Mouse (Mus musculus): ENCODE measurements around the gene Zfp292. TPM values are rescaled to one million over a fixed set of nuclear protein-coding genes. Genes with fewer than 3 reads are reported as not detected.

The Zfp292 gene
- polyA plus RNA-seq, 1 experiment from 2014 or later, result 19.1 TPM

DNA sequence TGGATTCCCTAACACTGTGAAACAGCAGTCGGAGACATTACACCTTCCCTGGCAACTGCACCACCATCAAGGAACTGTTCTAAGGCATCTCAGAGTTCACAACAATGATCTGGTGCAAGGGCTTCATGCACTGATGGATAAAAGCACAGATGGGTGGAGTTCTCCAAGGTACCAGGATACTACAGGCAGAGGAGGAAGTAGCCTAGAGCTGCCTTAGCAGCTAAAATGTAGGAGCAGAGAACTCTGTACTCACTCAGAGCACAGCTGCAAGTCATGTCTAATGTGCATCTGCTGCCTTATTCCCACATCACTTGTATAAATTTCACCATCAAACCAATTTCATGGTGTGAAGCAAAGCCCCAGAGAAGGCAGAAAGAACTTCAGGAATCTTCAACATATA, 38.9 kb downstream of the Zfp292 start:
- Histone ChIP-seq H3K4me1 (ENCODE audit: control insufficient read depth, insufficient read depth, low read depth, low read length) (peaks cover 6% of the 10 kb centered on the region; the same call in 1 of the 2 replicates), H3K4me3 (ENCODE audit: low read length) (no peak overlapping the region), H3K4me2 (ENCODE audit: low read length) (no peak overlapping the region), H3K27ac (ENCODE audit: low read depth, low read length) (no peak overlapping the region), H3K9ac (ENCODE audit: low read depth, low read length) (no peak overlapping the region), H3K36me3 (ENCODE audit: control insufficient read depth, insufficient read depth, low read length) (no peaks in the 10 kb centered on the region), H3K27me3 (replicated peaks; ENCODE audit: control insufficient read depth, insufficient read depth, low read length) (no peaks in the 10 kb centered on the region), H3K9me3 (ENCODE audit: control insufficient read depth, low read length) (no peaks in the 10 kb centered on the region; the same call in 1 of the 2 replicates)
- 94% methylated on average over 1 of the region's 1 CpGs for WGBS
- no peak for ATAC-seq

GRCm38 (mm10) chr4:34842826-34843225, 39.9 kb downstream of the Zfp292 start:
- H3K27ac ChIP-seq (ENCODE audit: low read depth, low read length), result no peak overlapping the region
- peaks cover 6% of the 10 kb centered on the region; the same call in 1 of the 2 replicates for H3K4me1 ChIP-seq (ENCODE audit: control insufficient read depth, insufficient read depth, low read depth, low read length)
- H3K9ac ChIP-seq (ENCODE audit: low read depth, low read length), result no peak overlapping the region
- H3K9me3 ChIP-seq (ENCODE audit: control insufficient read depth, low read length), result no peaks in the 10 kb centered on the region
- no peak overlapping the region for H3K4me2 ChIP-seq (ENCODE audit: low read length)
- H3K4me3 ChIP-seq (ENCODE audit: low read length), result no peak overlapping the region
- 0 out of 2 replicates have a peak, but pooled peaks cover 4% of the 10 kb centered on the region for H3K36me3 ChIP-seq (ENCODE audit: control insufficient read depth, insufficient read depth, low read length)
- 72% methylated on average over 3 of the region's 3 CpGs for WGBS
- H3K27me3 ChIP-seq (replicated peaks; ENCODE audit: control insufficient read depth, insufficient read depth, low read length), result no peaks in the 10 kb centered on the region
- peak; percentile 71; the same call in 1 of the 2 replicates for ATAC-seq

- H3K4me2 ChIP-seq (ENCODE audit: low read length), result no peak overlapping the region
- no peak overlapping the region for H3K27ac ChIP-seq (ENCODE audit: low read depth, low read length)
- no peak overlapping the region for H3K9ac ChIP-seq (ENCODE audit: low read depth, low read length)
- WGBS, result 92% methylated on average over 4 of the region's 4 CpGs
- H3K36me3 ChIP-seq (ENCODE audit: control insufficient read depth, insufficient read depth, low read length), result peaks cover 3% of the 10 kb centered on the region; the same call in 1 of the 2 replicates
- no peaks in the 10 kb centered on the region for H3K4me1 ChIP-seq (ENCODE audit: control insufficient read depth, insufficient read depth, low read depth, low read length)
- no peaks in the 10 kb centered on the region for H3K27me3 ChIP-seq (replicated peaks; ENCODE audit: control insufficient read depth, insufficient read depth, low read length)
- ATAC-seq, result no peak
- H3K9me3 ChIP-seq (ENCODE audit: control insufficient read depth, low read length), result no peaks in the 10 kb centered on the region
- no peak overlapping the region for H3K4me3 ChIP-seq (ENCODE audit: low read length)
Observed at GRCm38 (mm10) chr4:34831496-34831895, 51.3 kb downstream of the Zfp292 start.

DNA sequence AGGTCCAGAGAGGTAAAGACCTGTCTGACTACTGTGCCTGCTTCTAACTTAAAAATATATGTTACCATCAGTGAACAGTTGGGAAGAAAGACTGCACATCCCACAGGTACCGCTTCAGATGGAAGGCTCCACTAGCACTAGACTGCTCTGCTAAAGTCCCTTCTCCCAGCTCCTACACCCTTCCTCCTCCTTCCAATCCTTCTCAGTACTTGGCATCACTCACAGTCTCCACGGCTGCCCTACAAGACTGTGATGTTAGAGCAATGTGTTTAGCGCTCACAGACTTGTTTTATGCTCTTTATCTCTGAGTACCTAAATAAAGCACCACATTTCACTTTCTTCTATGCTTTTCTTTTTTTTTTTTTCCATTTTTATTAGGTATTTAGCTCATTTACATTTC, 53.3 kb downstream of the Zfp292 start:
- no peaks in the 10 kb centered on the region for H3K9me3 ChIP-seq (ENCODE audit: control insufficient read depth, low read length)
- no peak for ATAC-seq
- no peak overlapping the region for H3K4me2 ChIP-seq (ENCODE audit: low read length)
- H3K27me3 ChIP-seq (replicated peaks; ENCODE audit: control insufficient read depth, insufficient read depth, low read length), result no peaks in the 10 kb centered on the region
- no peak overlapping the region for H3K9ac ChIP-seq (ENCODE audit: low read depth, low read length)
- no peak overlapping the region for H3K4me3 ChIP-seq (ENCODE audit: low read length)
- no peaks in the 10 kb centered on the region for H3K4me1 ChIP-seq (ENCODE audit: control insufficient read depth, insufficient read depth, low read depth, low read length)
- WGBS, result 95% methylated on average over 3 of the region's 3 CpGs
- no peaks in the 10 kb centered on the region for H3K36me3 ChIP-seq (ENCODE audit: control insufficient read depth, insufficient read depth, low read length)
- H3K27ac ChIP-seq (ENCODE audit: low read depth, low read length), result no peak overlapping the region

GRCm38 (mm10) chr4:34823901-34824300, 58.9 kb downstream of the Zfp292 start:
- ATAC-seq, result no peak
- peaks cover 6% of the 10 kb centered on the region for H3K36me3 ChIP-seq (ENCODE audit: control insufficient read depth, insufficient read depth, low read length)
- H3K27ac ChIP-seq (ENCODE audit: low read depth, low read length), result no peak overlapping the region
- H3K4me2 ChIP-seq (ENCODE audit: low read length), result no peak overlapping the region
- no peak overlapping the region for H3K4me3 ChIP-seq (ENCODE audit: low read length)
- WGBS, result 93% methylated on average over 1 of the region's 1 CpGs
- H3K9me3 ChIP-seq (ENCODE audit: control insufficient read depth, low read length), result no peaks in the 10 kb centered on the region
- H3K27me3 ChIP-seq (replicated peaks; ENCODE audit: control insufficient read depth, insufficient read depth, low read length), result no peaks in the 10 kb centered on the region
- H3K9ac ChIP-seq (ENCODE audit: low read depth, low read length), result no peak overlapping the region
- no peaks in the 10 kb centered on the region for H3K4me1 ChIP-seq (ENCODE audit: control insufficient read depth, insufficient read depth, low read depth, low read length)

GRCm38 (mm10) chr4:34819904-34820303, 62.9 kb downstream of the Zfp292 start:
- 93% methylated on average over 4 of the region's 4 CpGs for WGBS
- Histone ChIP-seq H3K36me3 (ENCODE audit: control insufficient read depth, insufficient read depth, low read length) (peaks cover 16% of the 10 kb centered on the region), H3K27ac (ENCODE audit: low read depth, low read length) (no peak overlapping the region), H3K9ac (ENCODE audit: low read depth, low read length) (no peak overlapping the region), H3K4me2 (ENCODE audit: low read length) (no peak overlapping the region), H3K4me3 (ENCODE audit: low read length) (no peak overlapping the region), H3K4me1 (ENCODE audit: control insufficient read depth, insufficient read depth, low read depth, low read length) (no peaks in the 10 kb centered on the region), H3K27me3 (replicated peaks; ENCODE audit: control insufficient read depth, insufficient read depth, low read length) (no peaks in the 10 kb centered on the region), H3K9me3 (ENCODE audit: control insufficient read depth, low read length) (no peaks in the 10 kb centered on the region)
- no peak for ATAC-seq

DNA sequence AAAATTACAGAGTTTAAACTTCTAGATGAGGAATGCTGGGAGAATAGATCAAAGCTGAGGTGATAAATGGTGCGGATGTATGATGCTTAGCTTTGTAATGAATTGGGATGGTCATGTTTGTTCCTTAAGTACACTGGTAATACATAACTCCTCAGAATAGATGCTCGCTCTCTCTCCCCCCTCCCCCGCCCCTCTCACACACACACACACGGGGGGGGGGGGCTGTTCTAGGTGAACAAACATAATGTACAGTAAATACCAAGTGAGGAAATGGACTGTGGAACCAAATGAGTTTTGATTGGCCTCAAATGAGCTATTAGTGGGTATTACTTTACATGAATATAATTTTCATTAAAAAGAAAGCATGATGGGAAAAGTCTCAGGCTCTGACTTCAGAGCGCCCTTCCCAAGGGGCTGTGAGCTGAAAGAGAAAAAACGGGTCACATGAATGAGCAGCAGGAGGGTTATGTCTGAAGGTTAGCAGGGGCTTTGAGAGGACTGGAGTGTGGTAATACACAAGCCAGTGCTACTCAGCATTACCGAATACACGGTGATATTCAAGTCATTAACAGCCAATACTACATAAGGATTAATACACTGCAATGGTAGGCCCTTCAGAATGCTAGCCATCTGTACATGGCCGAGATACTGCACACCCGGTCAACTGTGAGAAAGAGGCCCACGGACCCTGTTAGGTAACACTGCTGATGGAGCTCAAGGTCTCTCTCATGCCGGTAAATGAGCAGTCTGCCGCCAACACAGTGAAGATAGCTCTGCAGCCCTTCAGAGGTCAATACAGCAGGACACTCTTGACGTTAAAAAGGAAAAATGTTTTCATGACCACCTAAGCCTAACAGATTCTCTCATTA, 81.4 kb downstream of the Zfp292 start:
- WGBS, result 76% methylated on average over 13 of the region's 14 CpGs
- Histone ChIP-seq H3K4me2 (ENCODE audit: low read length) (no peak overlapping the region), H3K27me3 (replicated peaks; ENCODE audit: control insufficient read depth, insufficient read depth, low read length) (no peaks in the 10 kb centered on the region), H3K9ac (ENCODE audit: low read depth, low read length) (no peak overlapping the region), H3K36me3 (ENCODE audit: control insufficient read depth, insufficient read depth, low read length) (peaks cover 6% of the 10 kb centered on the region; the same call in 1 of the 2 replicates), H3K9me3 (ENCODE audit: control insufficient read depth, low read length) (no peaks in the 10 kb centered on the region), H3K4me3 (ENCODE audit: low read length) (no peak overlapping the region), H3K27ac (ENCODE audit: low read depth, low read length) (no peak overlapping the region), H3K4me1 (ENCODE audit: control insufficient read depth, insufficient read depth, low read depth, low read length) (no peaks in the 10 kb centered on the region)
- peak; percentile 50; the same call in 1 of the 2 replicates for ATAC-seq

DNA sequence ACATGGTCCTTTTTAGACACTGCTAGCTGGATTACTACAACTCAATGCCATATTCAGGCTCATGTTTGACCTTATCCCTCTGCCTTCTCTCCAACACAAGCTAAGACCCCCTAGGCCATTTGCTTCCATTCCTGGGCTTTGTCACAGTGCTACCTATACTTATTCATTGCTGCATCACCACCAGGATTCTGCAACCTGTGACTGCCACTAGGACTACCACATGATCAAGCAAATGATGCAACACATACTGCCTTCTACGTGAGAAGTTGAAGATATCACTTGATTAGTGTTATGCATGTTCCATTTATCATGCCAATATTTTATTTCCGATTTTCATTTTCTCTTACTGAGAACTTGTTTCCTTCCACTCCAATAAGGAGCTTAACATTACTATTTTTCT, 84.8 kb downstream of the Zfp292 start:
- Histone ChIP-seq H3K27ac (ENCODE audit: low read depth, low read length) (no peak overlapping the region), H3K9me3 (ENCODE audit: control insufficient read depth, low read length) (no peaks in the 10 kb centered on the region), H3K4me2 (ENCODE audit: low read length) (no peak overlapping the region), H3K36me3 (ENCODE audit: control insufficient read depth, insufficient read depth, low read length) (no peaks in the 10 kb centered on the region), H3K4me3 (ENCODE audit: low read length) (no peak overlapping the region), H3K4me1 (ENCODE audit: control insufficient read depth, insufficient read depth, low read depth, low read length) (no peaks in the 10 kb centered on the region), H3K9ac (ENCODE audit: low read depth, low read length) (no peak overlapping the region), H3K27me3 (replicated peaks; ENCODE audit: control insufficient read depth, insufficient read depth, low read length) (no peaks in the 10 kb centered on the region)
- WGBS, result 95% methylated on average over 2 of the region's 2 CpGs
- ATAC-seq, result no peak

DNA sequence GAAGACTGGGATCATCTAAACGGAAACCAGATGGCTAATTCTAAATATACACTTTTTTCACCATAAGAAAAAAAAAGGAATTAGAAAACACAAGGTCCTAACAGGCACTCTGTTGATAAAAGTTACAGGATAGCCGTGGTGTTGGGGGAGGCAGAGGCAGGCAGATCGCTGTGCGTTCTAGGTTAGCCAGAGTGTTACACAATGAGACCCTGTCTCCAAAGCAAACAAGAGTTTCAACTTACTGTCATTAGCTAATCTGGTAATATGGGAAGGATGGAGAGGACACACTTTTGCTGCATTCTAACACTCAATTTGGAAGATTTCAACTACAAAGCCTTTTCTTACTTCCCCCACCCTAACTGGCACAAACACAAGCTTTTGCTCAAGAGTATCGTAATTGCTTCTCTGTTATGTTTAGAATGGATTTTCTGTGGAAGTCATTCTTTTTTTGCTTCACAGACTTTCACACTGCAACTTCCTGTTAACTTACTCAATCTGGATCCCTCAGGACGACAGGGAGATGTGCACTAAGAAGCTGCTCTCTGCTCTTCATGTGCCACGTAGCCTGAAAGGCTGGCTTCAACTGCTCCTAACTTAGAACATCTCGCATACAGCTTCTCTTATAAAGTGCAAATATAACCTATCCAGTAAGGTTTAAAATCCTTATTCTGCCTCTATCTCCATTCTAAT, 85.3 kb downstream of the Zfp292 start:
- Histone ChIP-seq H3K9ac (ENCODE audit: low read depth, low read length) (no peak overlapping the region), H3K9me3 (ENCODE audit: control insufficient read depth, low read length) (no peaks in the 10 kb centered on the region), H3K4me2 (ENCODE audit: low read length) (no peak overlapping the region), H3K4me3 (ENCODE audit: low read length) (no peak overlapping the region), H3K4me1 (ENCODE audit: control insufficient read depth, insufficient read depth, low read depth, low read length) (no peaks in the 10 kb centered on the region), H3K27me3 (replicated peaks; ENCODE audit: control insufficient read depth, insufficient read depth, low read length) (no peaks in the 10 kb centered on the region), H3K36me3 (ENCODE audit: control insufficient read depth, insufficient read depth, low read length) (no peaks in the 10 kb centered on the region), H3K27ac (ENCODE audit: low read depth, low read length) (no peak overlapping the region)
- WGBS, result 86% methylated on average over 8 of the region's 8 CpGs
- ATAC-seq, result no peak

All from hindbrain, embryonic 16.5 days (tissue).